Mouse (Mus musculus): Measurements from ENCODE around the gene Clip3. TPM values are rescaled to one million over a fixed set of nuclear protein-coding genes. Genes with fewer than 3 reads are reported as not detected.
A peak's percentile ranks its signal among the peaks of the same experiment; 100 is the strongest.

Gene Clip3
- polyA plus RNA-seq, 1 experiment from 2014 or later = 115 TPM

DNA sequence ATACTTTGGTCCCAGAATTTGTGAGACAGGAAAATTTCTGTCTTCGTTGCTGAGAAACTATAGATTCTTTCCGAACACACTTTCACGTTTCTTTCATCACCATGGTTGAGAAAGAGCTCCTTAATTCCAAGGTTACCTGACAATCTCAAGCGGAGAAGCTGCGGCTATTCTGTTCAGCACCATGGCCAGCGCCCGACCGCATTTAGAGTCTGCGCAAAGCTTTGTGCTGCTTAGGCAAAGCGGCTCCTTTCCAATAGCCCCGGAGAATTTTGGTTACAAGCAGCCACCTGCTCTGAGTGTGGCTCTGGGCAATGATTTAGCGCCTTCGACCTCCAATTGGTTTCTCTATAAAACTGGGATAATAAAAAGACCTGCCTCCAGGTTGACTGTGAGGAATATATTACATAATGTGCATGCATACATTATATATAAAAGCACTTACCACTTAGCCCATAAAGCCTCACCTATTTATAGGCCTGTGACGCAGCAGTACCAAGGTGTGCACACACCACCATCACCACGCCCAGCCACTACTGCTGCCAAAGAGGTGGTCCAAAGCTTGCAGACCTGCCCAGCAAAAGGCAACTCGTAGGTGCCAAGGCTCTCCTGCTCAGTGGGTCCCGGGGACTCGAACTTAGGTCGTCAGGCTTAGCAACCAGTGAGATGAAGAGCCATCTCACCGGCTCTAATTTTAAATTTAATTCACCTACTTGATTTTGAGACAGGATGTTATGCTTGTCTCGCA is 55.3 kb downstream of the Clip3 start:
- H3K9me3 ChIP-seq (ENCODE audit: control insufficient read depth, low read length) = no peaks in the 10 kb centered on the region
- no peak overlapping the region for H3K9ac ChIP-seq (replicated peaks; ENCODE audit: low read depth, low read length)
- 27% methylated on average over 21 of the region's 21 CpGs for WGBS
- 0 out of 2 replicates have a peak, but pooled peaks cover 3% of the 10 kb centered on the region for H3K27me3 ChIP-seq (ENCODE audit: control insufficient read depth, insufficient read depth, low read length)
- no peak overlapping the region for H3K27ac ChIP-seq (ENCODE audit: low read depth, low read length)
- no peak overlapping the region for H3K4me3 ChIP-seq (ENCODE audit: low read depth, low read length)
- no peak overlapping the region for H3K4me2 ChIP-seq (ENCODE audit: low read depth, low read length)
- no peaks in the 10 kb centered on the region for H3K4me1 ChIP-seq (ENCODE audit: control insufficient read depth, insufficient read depth, low read length)
- H3K36me3 ChIP-seq (ENCODE audit: control insufficient read depth, insufficient read depth, low read length) = no peaks in the 10 kb centered on the region
- no peak for ATAC-seq (ENCODE audit: low read depth)

DNA sequence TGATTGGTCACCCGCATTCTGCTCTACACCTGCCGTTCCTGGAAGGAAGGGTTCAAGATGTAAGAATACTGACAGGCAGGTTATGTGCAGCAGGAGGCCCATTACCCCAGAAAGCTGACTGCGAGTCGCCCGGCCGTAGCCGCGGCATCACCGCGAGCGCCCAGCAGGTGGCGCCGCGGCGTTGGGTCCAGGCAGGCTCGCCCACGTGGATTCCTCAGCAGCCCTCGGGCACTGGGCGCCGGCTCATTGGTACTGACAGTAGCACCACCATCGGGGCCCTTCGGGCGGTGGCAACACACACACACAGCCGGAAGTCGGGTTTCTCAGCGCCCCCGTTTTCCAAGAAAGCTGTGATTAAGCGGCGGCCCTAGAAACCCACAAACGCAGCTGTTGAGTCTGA is 56.3 kb downstream of the Clip3 start:
- no peak overlapping the region for H3K4me3 ChIP-seq (ENCODE audit: low read depth, low read length)
- H3K27me3 ChIP-seq (ENCODE audit: control insufficient read depth, insufficient read depth, low read length) = 0 out of 2 replicates have a peak, but pooled peaks cover 3% of the 10 kb centered on the region
- H3K27ac ChIP-seq (ENCODE audit: low read depth, low read length) = no peak overlapping the region
- 0 out of 2 replicates have a peak overlapping the region, but pooled peaks have one; percentile 11 for H3K4me2 ChIP-seq (ENCODE audit: low read depth, low read length)
- no peaks in the 10 kb centered on the region for H3K4me1 ChIP-seq (ENCODE audit: control insufficient read depth, insufficient read depth, low read length)
- H3K36me3 ChIP-seq (ENCODE audit: control insufficient read depth, insufficient read depth, low read length) = no peaks in the 10 kb centered on the region
- no peak overlapping the region for H3K9ac ChIP-seq (replicated peaks; ENCODE audit: low read depth, low read length)
- WGBS = 1% methylated on average over 30 of the region's 30 CpGs
- peak; percentile 73; the same call in 1 of the 2 replicates for ATAC-seq (ENCODE audit: low read depth)
- no peaks in the 10 kb centered on the region for H3K9me3 ChIP-seq (ENCODE audit: control insufficient read depth, low read length)

DNA sequence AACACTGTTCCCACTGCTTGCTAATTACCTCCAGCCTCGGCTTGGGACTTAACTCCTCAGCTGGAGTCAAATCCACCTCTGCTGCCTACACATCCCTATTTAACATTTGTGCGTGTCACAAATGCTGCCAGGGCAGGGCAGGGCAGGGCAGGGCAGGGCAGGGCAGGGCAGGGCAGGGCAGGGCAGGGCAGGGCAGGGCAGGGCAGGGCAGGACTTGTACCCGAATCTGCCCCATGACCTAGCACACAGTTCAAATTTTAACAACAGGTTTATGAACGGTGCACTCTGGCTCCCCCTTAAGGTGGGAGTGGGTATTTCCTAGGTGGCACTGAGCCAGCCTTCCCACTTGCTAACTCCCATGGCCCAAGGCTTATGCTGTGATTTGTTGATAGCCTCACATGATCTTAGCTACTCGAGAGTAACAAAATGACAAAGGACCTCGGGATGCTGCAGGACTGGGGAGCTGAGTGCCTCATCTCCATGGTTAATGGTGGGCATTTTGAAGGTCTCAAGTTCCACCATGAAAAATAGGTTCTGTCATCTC is 61.8 kb downstream of the Clip3 start:
- 0 out of 2 replicates have a peak, but pooled peaks have one; percentile 36 for ATAC-seq (ENCODE audit: low read depth)
- H3K4me1 ChIP-seq (ENCODE audit: control insufficient read depth, insufficient read depth, low read length) = peaks cover 7% of the 10 kb centered on the region; the same call in 1 of the 2 replicates
- H3K9me3 ChIP-seq (ENCODE audit: control insufficient read depth, low read length) = no peaks in the 10 kb centered on the region
- WGBS = 13% methylated on average over 6 of the region's 6 CpGs
- H3K9ac ChIP-seq (replicated peaks; ENCODE audit: low read depth, low read length) = no peak overlapping the region
- H3K4me3 ChIP-seq (ENCODE audit: low read depth, low read length) = no peak overlapping the region
- H3K27ac ChIP-seq (ENCODE audit: low read depth, low read length) = no peak overlapping the region
- no peaks in the 10 kb centered on the region; the same call in none of the 2 replicates for H3K36me3 ChIP-seq (ENCODE audit: control insufficient read depth, insufficient read depth, low read length)
- no peaks in the 10 kb centered on the region for H3K27me3 ChIP-seq (ENCODE audit: control insufficient read depth, insufficient read depth, low read length)
- no peak overlapping the region for H3K4me2 ChIP-seq (ENCODE audit: low read depth, low read length)

DNA sequence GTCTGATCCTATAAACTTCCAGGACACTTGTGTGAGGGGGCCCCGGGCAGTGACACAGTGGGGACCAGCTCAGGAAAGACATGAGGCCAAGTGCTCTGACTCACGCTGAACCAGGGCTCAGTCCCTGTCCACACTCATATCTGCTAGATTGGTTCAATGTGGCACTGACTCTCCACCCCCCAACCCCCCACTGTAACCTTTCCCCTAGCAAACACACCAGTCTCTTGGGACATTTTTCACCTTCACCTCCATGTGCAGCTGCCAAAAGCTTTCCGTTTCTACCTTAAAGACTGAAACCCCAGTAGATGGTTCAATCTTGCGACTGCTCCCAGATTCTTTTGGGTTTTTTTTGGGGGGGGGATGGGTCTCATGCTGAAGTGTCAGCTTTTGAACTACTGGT is 62.5 kb downstream of the Clip3 start:
- Histone ChIP-seq H3K4me2 (ENCODE audit: low read depth, low read length) (no peak overlapping the region), H3K9ac (replicated peaks; ENCODE audit: low read depth, low read length) (no peak overlapping the region), H3K4me1 (ENCODE audit: control insufficient read depth, insufficient read depth, low read length) (peaks cover 13% of the 10 kb centered on the region), H3K9me3 (ENCODE audit: control insufficient read depth, low read length) (no peaks in the 10 kb centered on the region), H3K36me3 (ENCODE audit: control insufficient read depth, insufficient read depth, low read length) (peaks cover under 1% of the 10 kb centered on the region), H3K27ac (ENCODE audit: low read depth, low read length) (no peak overlapping the region), H3K27me3 (ENCODE audit: control insufficient read depth, insufficient read depth, low read length) (no peaks in the 10 kb centered on the region), H3K4me3 (ENCODE audit: low read depth, low read length) (no peak overlapping the region)
- 84% methylated on average over 4 of the region's 4 CpGs for WGBS
- ATAC-seq (ENCODE audit: low read depth) = no peak

Other genes with a start within 250 kb of the Clip3 start
- 13.4 and 13.7 TPM in 2 replicates for gene Zfp14, start 240.3 kb upstream of the Clip3 start, polyA plus RNA-seq (2014; fragmentation: Nextera tagmentation; extraction: Ambion mirVana)
- gene Zfp82, start 218.8 kb upstream of the Clip3 start, polyA plus RNA-seq (2014; fragmentation: Nextera tagmentation; extraction: Ambion mirVana) = 10.2 and 11.0 TPM in 2 replicates
- 2.1 and 4.3 TPM in 2 replicates for gene Gm26920, start 201.3 kb upstream of the Clip3 start, polyA plus RNA-seq (2014; fragmentation: Nextera tagmentation; extraction: Ambion mirVana)
- gene Zfp566, start 201.2 kb upstream of the Clip3 start, polyA plus RNA-seq (2014; fragmentation: Nextera tagmentation; extraction: Ambion mirVana) = 13.8 and 17.1 TPM in 2 replicates
- gene Zfp260, start 197.0 kb upstream of the Clip3 start, polyA plus RNA-seq (2014; fragmentation: Nextera tagmentation; extraction: Ambion mirVana) = 87.8 and 102 TPM in 2 replicates
- gene Zfp382, start 169.8 kb upstream of the Clip3 start, polyA plus RNA-seq (2014; fragmentation: Nextera tagmentation; extraction: Ambion mirVana) = 13.5 and 14.4 TPM in 2 replicates
- gene Zfp146, start 122.0 kb upstream of the Clip3 start, polyA plus RNA-seq (2014; fragmentation: Nextera tagmentation; extraction: Ambion mirVana) = 9.9 and 17.6 TPM in 2 replicates
- gene Cox7a1, start 107.6 kb upstream of the Clip3 start, polyA plus RNA-seq (2014; fragmentation: Nextera tagmentation; extraction: Ambion mirVana) = 4.7 and 5.9 TPM in 2 replicates
- gene Capns1, start 92.9 kb upstream of the Clip3 start, polyA plus RNA-seq (2014; fragmentation: Nextera tagmentation; extraction: Ambion mirVana) = 61.7 and 63.1 TPM in 2 replicates
- 176 and 217 TPM in 2 replicates for gene Polr2i, start 59.8 kb upstream of the Clip3 start, polyA plus RNA-seq (2014; fragmentation: Nextera tagmentation; extraction: Ambion mirVana)
- 402 and 413 TPM in 2 replicates for gene Tbcb, start 59.5 kb upstream of the Clip3 start, polyA plus RNA-seq (2014; fragmentation: Nextera tagmentation; extraction: Ambion mirVana)
- gene Ovol3, start 56.0 kb upstream of the Clip3 start, polyA plus RNA-seq (2014; fragmentation: Nextera tagmentation; extraction: Ambion mirVana) = not detected in 2 replicates
- gene Thap8, start 11.6 kb upstream of the Clip3 start, polyA plus RNA-seq (2014; fragmentation: Nextera tagmentation; extraction: Ambion mirVana) = 0.99 and 1.0 TPM in 2 replicates
- gene Wdr62, start 11.3 kb upstream of the Clip3 start, polyA plus RNA-seq (2014; fragmentation: Nextera tagmentation; extraction: Ambion mirVana) = 3.1 and 3.7 TPM in 2 replicates
- 134 and 137 TPM in 2 replicates for gene Alkbh6, start 17.0 kb downstream of the Clip3 start, polyA plus RNA-seq (2014; fragmentation: Nextera tagmentation; extraction: Ambion mirVana)
- 12.7 and 16.9 TPM in 2 replicates for gene Syne4, start 23.1 kb downstream of the Clip3 start, polyA plus RNA-seq (2014; fragmentation: Nextera tagmentation; extraction: Ambion mirVana)
- not detected in 2 replicates for gene E130208F15Rik, start 30.0 kb downstream of the Clip3 start, polyA plus RNA-seq (2014; fragmentation: Nextera tagmentation; extraction: Ambion mirVana)
- 16.3 and 20.1 TPM in 2 replicates for gene Sdhaf1, start 32.2 kb downstream of the Clip3 start, polyA plus RNA-seq (2014; fragmentation: Nextera tagmentation; extraction: Ambion mirVana)
- 12.2 and 14.1 TPM in 2 replicates for gene Lrfn3, start 71.0 kb downstream of the Clip3 start, polyA plus RNA-seq (2014; fragmentation: Nextera tagmentation; extraction: Ambion mirVana)
- gene Tyrobp, start 122.0 kb downstream of the Clip3 start, polyA plus RNA-seq (2014; fragmentation: Nextera tagmentation; extraction: Ambion mirVana) = 23.3 and 39.9 TPM in 2 replicates
- 1.1 TPM in 1 of 2 replicates, not detected in the other for gene Hcst, start 128.1 kb downstream of the Clip3 start, polyA plus RNA-seq (2014; fragmentation: Nextera tagmentation; extraction: Ambion mirVana)
- gene Nfkbid, start 130.0 kb downstream of the Clip3 start, polyA plus RNA-seq (2014; fragmentation: Nextera tagmentation; extraction: Ambion mirVana) = 2.5 and 3.1 TPM in 2 replicates
- 641 and 675 TPM in 2 replicates for gene Aplp1, start 153.8 kb downstream of the Clip3 start, polyA plus RNA-seq (2014; fragmentation: Nextera tagmentation; extraction: Ambion mirVana)
- 0.27 and 0.89 TPM in 2 replicates for gene Kirrel2, start 166.0 kb downstream of the Clip3 start, polyA plus RNA-seq (2014; fragmentation: Nextera tagmentation; extraction: Ambion mirVana)
- gene Nphs1, start 166.6 kb downstream of the Clip3 start, polyA plus RNA-seq (2014; fragmentation: Nextera tagmentation; extraction: Ambion mirVana) = 0.30 TPM in 1 of 2 replicates, not detected in the other
- not detected in 2 replicates for gene Prodh2, start 201.9 kb downstream of the Clip3 start, polyA plus RNA-seq (2014; fragmentation: Nextera tagmentation; extraction: Ambion mirVana)
- 110 and 111 TPM in 2 replicates for gene Arhgap33, start 243.3 kb downstream of the Clip3 start, polyA plus RNA-seq (2014; fragmentation: Nextera tagmentation; extraction: Ambion mirVana)